Mouse (Mus musculus): ENCODE results near the gene Atp11a. TPM values are rescaled to one million over a fixed set of nuclear protein-coding genes. Genes with fewer than 3 reads are reported as not detected.

Atp11a gene
- 10.3 TPM for polyA plus RNA-seq (2015; fragmentation: Illumina TruSeq; extraction: RNeasy Lipid Tissue Mini Kit (QIAGEN cat#74804); ENCODE audit: insufficient read depth, low read depth, low replicate concordance)

GRCm38 (mm10) chr8:12756391-12757157 lies at the start of gene Atp11a:
TSS of gene Atp11a (plus strand) at chr8:12757014.

GRCm38 (mm10) chr8:12873357-12874046 lies 116.7 kb downstream of the Atp11a start, which contains the start of gene Mcf2l:
TSS of gene Mcf2l (plus strand) at chr8:12873806.

Other genes starting within 250 kb of the Atp11a start
- gene Spaca7, start 184.0 kb upstream of the Atp11a start, polyA plus RNA-seq (2015; fragmentation: Illumina TruSeq; extraction: RNeasy Lipid Tissue Mini Kit (QIAGEN cat#74804); ENCODE audit: insufficient read depth, low read depth, low replicate concordance) = not detected
- gene Tubgcp3, start 84.8 kb upstream of the Atp11a start, polyA plus RNA-seq (2015; fragmentation: Illumina TruSeq; extraction: RNeasy Lipid Tissue Mini Kit (QIAGEN cat#74804); ENCODE audit: insufficient read depth, low read depth, low replicate concordance) = 17.1 TPM
- 34.9 TPM for gene Mcf2l, start 116.8 kb downstream of the Atp11a start, polyA plus RNA-seq (2015; fragmentation: Illumina TruSeq; extraction: RNeasy Lipid Tissue Mini Kit (QIAGEN cat#74804); ENCODE audit: insufficient read depth, low read depth, low replicate concordance)